Mouse (Mus musculus) limb, embryonic 15.5 days (tissue): ENCODE results near the gene Tent5b. TPM values are rescaled to one million over a fixed set of nuclear protein-coding genes. Genes with fewer than 3 reads are reported as not detected.
A peak's percentile ranks its signal among the peaks of the same experiment; 100 is the strongest.

Source experiments
- ATAC-seq: fragments of 200-750 bp; cut with Nextera tagmentation; 2 replicates; pipeline ENCODE4 v1.8.0; 2017; ENCODE audit warnings: low read depth, moderate TSS enrichment; ENCODE audit not compliant: insufficient number of reproducible peaks, low FRiP score, low TSS enrichment
- H3K27ac ChIP-seq: fragments of 300-500 bp; sonication (generic); 2 replicates; pipeline ENCODE4 v1.5.1; 2015; ENCODE audit warnings: moderate library complexity, mild to moderate bottlenecking, inconsistent platforms
- H3K27me3 ChIP-seq: fragments of 300-500 bp; sonication (generic); 2 replicates; pipeline ENCODE4 v1.6.1; 2015; ENCODE audit warnings: inconsistent platforms
- H3K36me3 ChIP-seq: fragments of 300-500 bp; sonication (generic); 2 replicates; pipeline ENCODE4 v1.6.1; 2015; ENCODE audit warnings: inconsistent platforms
- H3K4me1 ChIP-seq: fragments of 300-500 bp; sonication (generic); 2 replicates; pipeline ENCODE4 v1.6.1; 2015; ENCODE audit warnings: inconsistent platforms
- H3K4me2 ChIP-seq: fragments of 300-500 bp; sonication (generic); 2 replicates; pipeline ENCODE4 v1.6.1; 2015; ENCODE audit warnings: mild to moderate bottlenecking, inconsistent platforms
- H3K4me3 ChIP-seq: fragments of 300-500 bp; sonication (generic); 2 replicates; pipeline ENCODE4 v1.5.1; 2015; ENCODE audit warnings: mild to moderate bottlenecking, inconsistent platforms
- H3K9ac ChIP-seq: fragments of 300-500 bp; sonication (generic); 2 replicates; pipeline ENCODE4 v1.6.1; 2015; ENCODE audit warnings: inconsistent platforms
- H3K9me3 ChIP-seq: fragments of 300-500 bp; sonication (generic); 2 replicates; pipeline ENCODE4 v1.6.1; 2016; ENCODE audit warnings: inconsistent platforms
- WGBS: fragments of 180-500 bp; shearing (Covaris S2); methylation state at CpG from one replicate; pipeline ENCODE4 v1.1.7; 2015; 5-methylcytosine and 5-hydroxymethylcytosine counted together
- polyA plus RNA-seq: library from polyadenylated mRNA; unstranded; fragments of >200 nt; fragmentation: Nextera tagmentation; extraction: Ambion mirVana; gene quantifications from 2 replicates; pipeline ENCODE4 v1.2.1, GENCODE M21; 2015

Tent5b gene
- polyA plus RNA-seq, 1 experiment from 2014 or later, result 11.8 TPM

DNA sequence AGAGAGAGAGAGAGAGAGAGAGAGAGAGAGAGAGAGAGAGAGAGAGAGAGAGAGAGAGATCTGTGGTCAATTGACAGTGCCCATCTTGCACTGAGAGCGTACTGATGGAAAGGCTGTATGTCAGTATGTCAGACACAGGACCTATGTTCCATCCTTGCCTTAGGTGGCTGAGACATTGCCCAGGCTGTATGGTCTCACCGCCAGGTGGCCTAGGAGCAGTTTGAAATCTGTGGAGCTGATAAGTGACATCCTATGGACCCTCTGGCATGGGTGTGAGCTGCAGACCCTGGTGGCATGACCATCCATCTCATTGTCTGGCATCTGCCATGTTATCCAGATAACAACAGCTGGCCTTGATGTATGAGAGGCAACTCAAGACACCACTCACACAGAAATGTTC, 6.1 kb upstream of the Tent5b start:
- H3K27ac ChIP-seq, result no peak overlapping the region

DNA sequence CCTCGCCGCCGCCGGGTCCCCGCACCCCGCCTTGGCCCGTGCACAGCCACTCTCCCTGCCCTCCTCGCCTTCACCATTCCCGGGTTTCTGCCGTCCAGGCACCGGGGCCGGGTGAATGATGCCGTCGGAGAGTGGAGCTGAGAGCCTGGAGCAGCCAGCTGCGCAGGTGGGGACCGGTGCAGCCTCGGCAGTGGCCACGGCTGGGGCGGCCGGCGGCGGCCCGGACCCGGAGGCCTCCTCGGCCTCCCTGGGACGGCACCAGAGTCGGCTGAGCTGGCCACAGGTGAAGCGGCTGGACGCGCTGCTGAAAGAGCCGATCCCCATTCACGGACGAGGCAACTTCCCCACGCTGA, 229 bp downstream of the Tent5b start:
- peak overlapping the region; percentile 77 for H3K4me2 ChIP-seq
- no peak; the same call in 1 of the 2 replicates for ATAC-seq
- H3K4me1 ChIP-seq, result peaks cover 30% of the 10 kb centered on the region
- WGBS, result 2% methylated on average over 34 of the region's 34 CpGs
- H3K27ac ChIP-seq, result no peak overlapping the region
- H3K27me3 ChIP-seq, result peaks cover 41% of the 10 kb centered on the region
- 0 out of 2 replicates have a peak overlapping the region, but pooled peaks have one; percentile 37 for H3K9ac ChIP-seq
- no peaks in the 10 kb centered on the region for H3K36me3 ChIP-seq
- peak overlapping the region; percentile 47 for H3K4me3 ChIP-seq
- no peaks in the 10 kb centered on the region for H3K9me3 ChIP-seq

More for the DNA sequence above, 6.1 kb upstream of the Tent5b start:
- peaks cover 6% of the 10 kb centered on the region for H3K4me1 ChIP-seq
- H3K27me3 ChIP-seq, result peaks cover 12% of the 10 kb centered on the region
- peaks cover 4% of the 10 kb centered on the region; the same call in 1 of the 2 replicates for H3K9me3 ChIP-seq
- H3K4me2 ChIP-seq, result no peak overlapping the region
- no peak for ATAC-seq
- no peak overlapping the region for H3K9ac ChIP-seq
- H3K36me3 ChIP-seq, result no peaks in the 10 kb centered on the region
- WGBS, result 73% methylated on average over 2 of the region's 2 CpGs
- no peak overlapping the region for H3K4me3 ChIP-seq

DNA sequence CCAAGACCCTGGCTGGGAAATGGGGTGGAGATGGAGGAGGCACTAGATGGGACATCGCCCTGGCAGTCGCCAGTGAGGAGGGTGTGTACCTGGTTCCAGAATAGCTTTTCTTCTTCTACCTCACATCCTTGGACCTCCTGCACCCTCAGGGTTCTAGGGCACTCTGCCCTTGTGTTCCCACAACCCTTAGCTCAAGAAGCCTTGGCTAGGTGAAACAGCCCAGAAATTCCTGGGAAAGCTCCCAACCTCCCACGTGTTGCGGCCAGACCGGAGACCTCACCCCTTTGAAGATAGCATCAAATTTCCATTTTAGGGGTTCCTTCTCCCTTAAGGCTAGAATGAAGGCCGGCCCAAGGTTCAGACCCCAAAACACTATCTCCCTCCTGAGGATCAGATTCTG, 822 bp downstream of the Tent5b start:
- 30% methylated on average over 6 of the region's 6 CpGs for WGBS

DNA sequence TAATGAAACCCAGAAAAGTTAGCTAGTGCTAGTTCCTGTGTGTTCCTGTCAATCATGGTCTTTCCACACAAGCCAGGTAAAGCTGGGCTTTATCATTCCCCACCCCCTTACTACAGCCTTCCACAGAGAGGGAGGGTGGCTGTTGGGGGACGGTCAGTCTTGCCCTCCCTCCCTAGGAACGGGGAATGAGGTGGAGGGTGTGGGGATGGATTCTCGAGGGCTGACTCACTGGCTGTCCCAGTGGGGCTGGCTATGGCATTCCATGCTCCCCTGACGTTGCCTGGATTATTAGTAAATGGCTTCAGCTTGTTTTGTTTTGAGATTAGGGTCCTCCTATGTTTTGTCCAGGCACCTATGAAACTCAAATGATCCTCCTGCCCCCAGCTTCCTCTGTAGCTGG, 1.6 kb downstream of the Tent5b start:
- Histone ChIP-seq H3K27ac (no peak overlapping the region), H3K9me3 (no peaks in the 10 kb centered on the region), H3K36me3 (no peaks in the 10 kb centered on the region), H3K4me1 (peaks cover 30% of the 10 kb centered on the region), H3K4me3 (no peak overlapping the region), H3K27me3 (peaks cover 40% of the 10 kb centered on the region), H3K9ac (no peak overlapping the region), H3K4me2 (no peak overlapping the region)
- no peak for ATAC-seq
- WGBS, result 32% methylated on average over 4 of the region's 4 CpGs

More for the DNA sequence above, 822 bp downstream of the Tent5b start:
- no peaks in the 10 kb centered on the region for H3K36me3 ChIP-seq
- H3K4me2 ChIP-seq, result no peak overlapping the region
- no peak overlapping the region for H3K27ac ChIP-seq
- H3K4me1 ChIP-seq, result peaks cover 30% of the 10 kb centered on the region
- no peak overlapping the region for H3K9ac ChIP-seq
- ATAC-seq, result no peak
- no peaks in the 10 kb centered on the region for H3K9me3 ChIP-seq
- peak overlapping the region; percentile 47 for H3K4me3 ChIP-seq
- H3K27me3 ChIP-seq, result peaks cover 41% of the 10 kb centered on the region

DNA sequence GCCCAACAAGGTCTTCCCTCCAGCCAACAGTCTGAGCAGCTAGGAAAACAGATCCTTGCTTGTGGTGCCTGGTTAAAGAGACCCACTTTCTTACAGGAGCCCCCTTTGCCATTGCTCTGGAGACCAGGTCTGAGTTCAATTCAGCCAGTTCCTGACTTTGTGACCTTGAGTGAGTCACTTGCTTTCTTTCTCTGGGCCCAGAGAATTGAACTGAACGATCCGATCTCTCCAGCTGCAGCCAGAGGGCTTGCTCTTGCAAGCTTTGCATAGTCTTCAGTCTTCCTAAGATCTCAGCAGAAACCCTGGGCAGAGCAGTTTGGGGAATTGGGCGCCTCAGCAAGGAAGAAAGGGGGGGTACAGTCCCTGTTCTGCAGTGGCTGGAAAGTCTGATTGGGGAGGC, 2.5 kb downstream of the Tent5b start:
- ATAC-seq, result no peak
- Histone ChIP-seq H3K27me3 (peaks cover 36% of the 10 kb centered on the region), H3K36me3 (no peaks in the 10 kb centered on the region), H3K9ac (no peak overlapping the region), H3K4me1 (peaks cover 30% of the 10 kb centered on the region), H3K27ac (no peak overlapping the region), H3K9me3 (no peaks in the 10 kb centered on the region), H3K4me2 (no peak overlapping the region), H3K4me3 (no peak overlapping the region)
- 76% methylated on average over 3 of the region's 3 CpGs for WGBS

DNA sequence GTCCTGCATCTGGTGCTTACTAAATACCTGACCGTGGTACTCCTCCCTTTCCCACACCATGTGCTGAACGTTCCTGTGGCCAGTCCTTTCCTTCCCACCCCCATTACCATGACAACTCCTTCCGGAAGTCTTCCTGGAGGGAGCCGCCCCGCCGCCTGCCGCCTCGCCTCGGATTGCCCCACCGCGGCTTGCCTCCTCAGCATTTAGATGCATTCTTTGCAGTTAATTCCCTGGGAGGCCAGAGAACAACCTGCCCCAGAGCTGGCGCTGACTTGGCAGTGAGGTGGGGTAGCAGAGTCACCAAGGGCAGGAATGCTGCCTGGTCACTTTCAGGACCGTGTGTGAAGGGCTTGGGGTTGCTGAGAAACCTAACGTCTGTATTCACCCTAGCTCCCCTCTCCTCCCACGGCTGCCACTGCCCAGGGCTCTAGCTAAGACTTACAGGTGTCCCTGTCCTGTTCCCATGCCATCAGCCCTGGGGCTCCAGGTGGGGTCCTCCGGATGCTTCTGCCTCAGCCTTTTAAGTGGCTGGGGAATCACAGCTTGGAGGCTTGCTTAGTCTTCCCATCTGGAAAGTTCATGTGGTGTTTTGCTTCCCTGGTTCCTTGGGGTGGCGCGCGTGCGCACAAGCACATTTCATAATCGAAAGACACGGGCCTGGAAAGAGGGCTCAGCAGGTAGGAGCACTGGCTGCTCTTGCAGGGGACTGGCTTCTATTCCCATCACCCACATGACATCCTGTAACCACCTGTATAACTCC, 4.5 kb downstream of the Tent5b start:
- Histone ChIP-seq H3K9me3 (no peaks in the 10 kb centered on the region), H3K4me3 (0 out of 2 replicates have a peak overlapping the region, but pooled peaks have one; percentile 9), H3K27me3 (peaks cover 30% of the 10 kb centered on the region), H3K36me3 (no peaks in the 10 kb centered on the region), H3K4me1 (peaks cover 33% of the 10 kb centered on the region), H3K27ac (0 out of 2 replicates have a peak overlapping the region, but pooled peaks have one; percentile 1), H3K9ac (no peak overlapping the region), H3K4me2 (peak overlapping the region; percentile 36)
- no peak for ATAC-seq
- 11% methylated on average over 22 of the region's 22 CpGs for WGBS

DNA sequence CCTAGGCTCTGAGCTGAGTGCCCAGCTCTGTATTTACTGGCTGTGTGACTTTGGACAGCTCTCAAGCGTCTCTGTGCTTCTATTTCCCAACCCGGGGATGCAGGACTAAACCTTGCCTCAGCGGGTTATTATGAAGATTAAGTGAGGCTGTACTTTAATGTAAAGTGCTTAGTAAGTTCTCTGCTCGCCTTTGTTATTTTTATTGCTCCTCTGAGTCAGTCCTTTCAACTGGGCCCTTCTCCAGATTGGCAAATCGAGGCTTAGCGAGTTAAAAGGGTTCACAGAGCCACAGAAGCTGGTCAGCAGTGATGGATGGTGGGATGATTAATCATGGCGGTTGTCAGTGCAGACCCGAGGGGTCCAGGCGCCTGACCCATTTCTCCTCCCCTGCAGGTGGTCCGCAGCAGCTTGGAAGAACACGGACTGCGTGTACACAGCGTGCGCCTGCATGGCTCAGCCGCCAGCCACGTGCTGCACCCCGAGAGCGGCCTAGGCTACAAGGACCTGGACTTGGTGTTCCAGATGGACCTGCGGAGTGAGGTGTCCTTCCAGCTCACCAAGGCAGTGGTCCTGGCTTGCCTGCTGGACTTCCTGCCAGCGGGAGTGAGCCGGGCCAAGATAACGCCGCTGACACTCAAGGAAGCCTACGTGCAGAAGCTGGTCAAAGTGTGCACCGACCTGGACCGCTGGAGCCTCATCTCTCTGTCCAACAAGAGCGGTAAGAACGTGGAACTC, 5.9 kb downstream of the Tent5b start:
- no peak overlapping the region for H3K4me3 ChIP-seq
- no peak overlapping the region for H3K4me2 ChIP-seq
- ATAC-seq, result no peak
- no peaks in the 10 kb centered on the region for H3K9me3 ChIP-seq
- H3K4me1 ChIP-seq, result peaks cover 23% of the 10 kb centered on the region
- no peaks in the 10 kb centered on the region for H3K36me3 ChIP-seq
- H3K27ac ChIP-seq, result no peak overlapping the region
- WGBS, result 85% methylated on average over 28 of the region's 28 CpGs
- H3K9ac ChIP-seq, result no peak overlapping the region
- peaks cover 21% of the 10 kb centered on the region for H3K27me3 ChIP-seq

DNA sequence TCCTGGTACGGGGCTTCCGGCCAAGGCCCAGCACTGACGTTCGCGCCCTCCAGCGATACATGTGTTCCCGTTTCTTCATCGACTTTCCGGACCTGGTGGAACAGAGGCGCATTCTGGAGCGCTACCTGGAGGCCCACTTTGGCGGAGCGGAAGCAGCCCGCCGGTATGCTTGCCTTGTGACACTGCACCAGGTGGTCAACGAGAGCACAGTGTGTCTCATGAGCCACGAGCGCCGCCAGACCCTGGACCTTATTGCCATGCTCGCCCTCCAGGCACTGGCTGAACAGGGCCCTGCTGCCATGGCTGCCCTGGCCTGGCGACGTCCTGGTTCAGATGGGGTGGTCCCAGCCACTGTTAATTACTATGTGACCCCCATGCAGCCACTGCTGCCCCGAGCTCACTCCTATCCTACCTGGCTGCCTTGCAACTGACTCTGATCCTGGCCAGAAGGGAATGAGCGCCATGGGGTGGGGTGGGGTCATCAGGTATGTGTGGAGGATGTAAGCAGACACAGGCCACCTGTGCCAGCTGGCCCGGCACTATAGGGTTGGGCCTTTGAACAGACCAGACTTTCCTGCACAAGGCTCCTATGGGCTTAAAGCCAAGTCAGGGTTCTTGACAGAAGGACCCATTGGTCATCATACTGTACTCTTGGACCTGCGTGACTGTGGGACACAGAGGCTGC, 6.9 kb downstream of the Tent5b start:
- no peak overlapping the region for H3K4me2 ChIP-seq
- no peaks in the 10 kb centered on the region for H3K36me3 ChIP-seq
- no peak overlapping the region for H3K9ac ChIP-seq
- peaks cover 28% of the 10 kb centered on the region for H3K4me1 ChIP-seq
- ATAC-seq, result no peak
- no peak overlapping the region for H3K4me3 ChIP-seq
- H3K9me3 ChIP-seq, result no peaks in the 10 kb centered on the region
- H3K27me3 ChIP-seq, result peaks cover 11% of the 10 kb centered on the region
- WGBS, result 89% methylated on average over 26 of the region's 26 CpGs
- no peak overlapping the region for H3K27ac ChIP-seq

DNA sequence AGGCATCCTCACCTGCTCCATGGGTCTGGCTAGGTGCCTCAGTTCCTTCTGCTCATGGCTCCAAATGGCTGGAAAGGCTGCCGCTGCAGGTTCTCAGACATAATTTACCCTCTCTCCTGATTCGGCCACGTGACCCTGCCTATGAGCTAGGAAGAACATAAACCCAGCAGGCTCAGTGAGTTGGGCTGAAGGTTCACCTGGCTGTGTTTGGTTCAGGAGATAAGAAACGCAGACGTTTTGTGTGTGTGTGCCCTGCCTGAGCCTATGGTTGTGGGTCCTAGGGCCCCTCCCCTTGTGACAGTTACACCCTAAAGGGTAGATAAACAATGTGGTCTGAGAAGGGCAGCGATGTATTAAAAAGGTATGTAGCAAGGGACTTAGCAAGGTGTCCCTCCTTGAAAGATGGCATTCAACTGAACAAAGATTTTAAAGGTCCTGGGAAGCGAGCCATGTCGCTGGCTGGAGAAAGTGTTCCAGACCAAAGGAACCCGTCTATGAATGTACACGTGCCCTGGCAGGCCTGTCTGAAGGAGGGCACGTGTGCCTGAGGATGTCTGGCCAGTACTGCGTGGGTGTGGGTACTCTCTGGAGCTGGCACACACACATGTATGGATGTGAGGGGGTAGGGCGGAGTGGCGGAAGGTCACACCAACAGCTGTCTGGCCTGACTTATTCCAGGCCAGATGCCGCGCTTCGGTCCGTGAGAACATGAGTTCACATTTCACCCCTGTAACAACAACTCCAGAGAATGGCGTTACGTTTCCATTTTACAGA, 8.9 kb downstream of the Tent5b start:
- no peaks in the 10 kb centered on the region for H3K36me3 ChIP-seq
- 0 out of 2 replicates have a peak, but pooled peaks cover 4% of the 10 kb centered on the region for H3K27me3 ChIP-seq
- no peak overlapping the region for H3K27ac ChIP-seq
- no peak for ATAC-seq
- WGBS, result 67% methylated on average over 20 of the region's 20 CpGs
- no peak overlapping the region for H3K9ac ChIP-seq
- H3K4me1 ChIP-seq, result peaks cover 22% of the 10 kb centered on the region
- no peak overlapping the region for H3K4me2 ChIP-seq
- no peaks in the 10 kb centered on the region for H3K9me3 ChIP-seq
- no peak overlapping the region for H3K4me3 ChIP-seq

DNA sequence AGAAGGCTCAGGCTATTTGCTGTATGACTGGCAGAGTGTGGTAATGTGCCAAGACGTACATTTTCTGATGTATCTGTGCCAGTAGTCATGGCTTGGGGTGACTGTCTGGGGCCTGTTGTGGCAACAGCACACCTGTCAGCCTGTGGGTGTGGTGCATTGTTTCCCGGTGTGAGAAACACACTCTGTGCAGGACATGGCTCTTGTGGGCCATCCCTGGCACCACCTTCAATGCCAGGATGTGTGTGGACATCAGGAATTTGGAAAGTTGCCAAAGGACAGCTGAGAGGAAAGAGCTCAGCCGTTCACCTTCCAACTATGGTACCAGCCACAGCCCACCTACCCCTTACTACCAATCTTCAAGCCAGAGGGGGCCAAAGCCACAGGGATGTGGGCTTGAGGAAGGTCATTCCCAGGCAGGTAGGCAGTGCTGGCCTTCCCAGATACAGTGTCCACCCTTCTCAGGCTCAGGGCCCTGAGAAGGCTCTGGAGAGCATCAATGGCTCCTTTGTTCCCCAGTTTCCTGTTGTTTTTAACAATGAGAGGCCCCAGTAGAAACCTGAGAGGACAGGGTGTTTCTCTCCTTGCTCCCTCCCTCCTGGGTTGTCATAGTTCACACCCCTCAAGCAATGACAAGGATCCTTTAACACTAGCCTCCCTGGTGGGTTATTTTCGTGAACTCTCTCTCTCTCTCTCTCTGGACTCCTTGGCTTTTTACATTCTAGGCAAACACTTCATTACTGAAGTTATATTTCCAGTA, 9.7 kb downstream of the Tent5b start:
- 52% methylated on average over 4 of the region's 4 CpGs for WGBS
- Histone ChIP-seq H3K27me3 (peaks cover 2% of the 10 kb centered on the region; the same call in 1 of the 2 replicates), H3K4me1 (peaks cover 19% of the 10 kb centered on the region), H3K9me3 (no peaks in the 10 kb centered on the region), H3K9ac (no peak overlapping the region), H3K4me2 (no peak overlapping the region), H3K36me3 (no peaks in the 10 kb centered on the region), H3K27ac (no peak overlapping the region), H3K4me3 (no peak overlapping the region)
- no peak for ATAC-seq

DNA sequence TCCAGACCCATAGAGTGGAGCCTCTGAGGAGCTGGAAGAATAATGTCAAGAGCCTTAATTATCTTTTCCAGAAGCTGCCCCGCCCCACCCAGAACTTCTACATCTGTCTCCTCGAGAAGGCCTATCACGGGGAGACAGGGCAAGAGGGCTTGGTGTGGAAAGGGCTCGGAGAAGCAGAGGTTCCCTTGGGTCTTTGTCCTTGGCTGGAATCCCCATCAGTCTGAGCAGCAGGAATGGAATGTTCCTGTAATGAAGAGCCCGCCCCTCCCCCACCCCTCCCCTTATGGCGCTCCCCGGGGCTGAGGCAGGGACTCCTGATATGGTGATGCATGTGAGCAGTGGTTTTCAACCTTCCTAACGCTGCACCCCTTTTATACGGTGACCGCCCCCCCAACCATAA, 11.9 kb downstream of the Tent5b start:
- H3K4me1 ChIP-seq, result peaks cover 20% of the 10 kb centered on the region
- H3K4me3 ChIP-seq, result no peak overlapping the region
- 24% methylated on average over 10 of the region's 10 CpGs for WGBS
- peaks cover 21% of the 10 kb centered on the region for H3K27me3 ChIP-seq
- H3K9ac ChIP-seq, result no peak overlapping the region
- H3K4me2 ChIP-seq, result no peak overlapping the region
- ATAC-seq, result no peak
- no peaks in the 10 kb centered on the region for H3K9me3 ChIP-seq
- H3K36me3 ChIP-seq, result no peaks in the 10 kb centered on the region
- H3K27ac ChIP-seq, result no peak overlapping the region
